Mouse (Mus musculus): ENCODE data around the gene Gpr135. TPM values are rescaled to one million over a fixed set of nuclear protein-coding genes. Genes with fewer than 3 reads are reported as not detected.

Gpr135 gene
- total and polyA plus RNA-seq, 3 experiments: not detected

DNA sequence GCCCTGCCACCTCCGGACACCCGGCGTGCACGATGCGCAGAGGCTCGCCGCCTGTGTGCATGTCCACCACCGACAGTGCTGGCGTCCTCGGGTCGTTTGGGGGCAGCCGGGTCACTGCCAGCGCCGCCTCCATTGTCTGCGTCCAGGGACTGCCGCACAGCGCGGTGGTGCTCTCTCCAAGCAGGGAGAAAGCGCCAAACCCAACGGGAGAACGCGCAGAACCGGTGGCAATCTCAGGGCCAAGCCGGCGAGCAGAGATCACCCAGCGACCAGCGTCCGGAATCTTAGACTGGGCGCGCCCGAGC lies 14.1 kb upstream of the Gpr135 start:
- in situ Hi-C loops (cut with MboI; ENCODE audit: low pct_ligation_motif_present, low pct_unique_long_range_greater_than_20kb, low sequenced_read_pairs): no loop called here
- DNase-seq (ENCODE audit: extremely low read depth): no peak

DNA sequence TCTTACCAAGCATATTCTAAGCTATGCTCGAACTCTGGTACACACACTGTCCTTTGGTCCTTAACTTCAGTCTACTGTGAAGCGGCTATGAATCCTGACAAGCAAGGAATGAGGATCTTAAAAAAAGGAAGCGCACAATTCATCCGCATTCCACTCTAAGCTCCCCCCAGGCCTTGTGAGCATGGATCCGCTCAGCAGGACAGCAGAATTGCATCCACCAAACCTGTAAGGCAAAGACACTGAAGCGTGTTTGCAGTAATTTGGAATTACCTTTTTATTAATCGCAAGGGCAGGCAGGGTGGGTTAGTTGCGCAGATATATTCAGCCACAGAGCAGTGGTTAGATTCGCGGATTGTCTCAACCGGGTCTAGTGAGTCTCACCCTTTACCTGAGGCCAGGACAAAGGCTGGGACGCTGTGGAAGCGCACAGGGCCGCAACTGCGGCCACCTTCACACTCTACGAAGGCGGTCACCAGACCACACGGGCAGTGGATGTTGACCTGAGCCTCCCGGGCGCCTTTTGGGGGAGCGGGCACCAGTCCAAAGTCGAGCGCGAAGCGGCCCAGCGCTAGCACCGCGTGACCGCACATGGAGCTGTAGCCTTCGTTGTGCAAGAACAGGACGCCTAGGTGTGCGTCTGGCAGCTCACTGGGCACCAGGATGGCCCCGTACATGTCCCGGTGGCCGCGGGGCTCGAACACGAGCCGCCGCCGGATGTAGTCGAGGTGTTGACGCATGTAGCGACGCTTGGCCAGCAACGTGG lies 13.5 kb upstream of the Gpr135 start:
- no peak overlapping the region for H3K9ac ChIP-seq (ENCODE audit: insufficient read depth, low read depth)
- no peak for DNase-seq (ENCODE audit: extremely low read depth)
- H3K9me3 ChIP-seq (replicated peaks; ENCODE audit: low read length): no peaks in the 10 kb centered on the region
- no peaks in the 10 kb centered on the region for H3K79me2 ChIP-seq (replicated peaks; ENCODE audit: control insufficient read depth, extremely low read depth, insufficient read depth, poor library complexity, severe bottlenecking)
- TF ChIP-seq RCOR1 (conservative IDR thresholded peaks at IDR 0.05; ENCODE audit: low read depth, low read length) (no peak), MYC (IDR thresholded peaks at IDR 0.05; ENCODE audit: low read depth, low read length) (no peak), MAZ (IDR thresholded peaks at IDR 0.05; ENCODE audit: low read depth, low read length) (no peak), PAX5 (IDR thresholded peaks at IDR 0.05; ENCODE audit: low read length) (no peak), CHD1 (IDR thresholded peaks at IDR 0.05; ENCODE audit: low read depth, low read length) (no peak), GABPA (IDR thresholded peaks at IDR 0.05; ENCODE audit: insufficient replicate concordance, low read depth, low read length) (no peak), E2F4 (IDR thresholded peaks at IDR 0.05; ENCODE audit: insufficient replicate concordance, low read depth, low read length) (no peak), ZKSCAN1 (IDR thresholded peaks at IDR 0.05; ENCODE audit: borderline replicate concordance, low read depth, low read length) (no peak), TCF12 (IDR thresholded peaks at IDR 0.05; ENCODE audit: low read depth, low read length) (no peak), JUN (IDR thresholded peaks at IDR 0.05; ENCODE audit: insufficient read depth, low read depth, low read length) (no peak), MAFK (IDR thresholded peaks at IDR 0.05; ENCODE audit: insufficient replicate concordance, low read length) (no peak), POLR2A (IDR thresholded peaks at IDR 0.05; ENCODE audit: low read depth, low read length) (no peak), ETS1 (conservative IDR thresholded peaks at IDR 0.05; ENCODE audit: low read depth, low read length) (no peak), RAD21 (IDR thresholded peaks at IDR 0.05; ENCODE audit: low read depth, low read length) (no peak), TBP (conservative IDR thresholded peaks at IDR 0.05; ENCODE audit: low read depth, low read length) (no peak), SMC3 (IDR thresholded peaks at IDR 0.05; ENCODE audit: low read depth, low read length) (no peak)
- H3K4me1 ChIP-seq (ENCODE audit: control insufficient read depth in 1 of 2, insufficient read depth in 2 of 2): peaks cover 4 to 21% of the 10 kb centered on the region in 2 experiments; a peak in 3 of 4 replicates
- no peaks in the 10 kb centered on the region for H3K36me3 ChIP-seq (replicated peaks in 1 of 2; ENCODE audit: control insufficient read depth in 1 of 2, insufficient read depth in 1 of 2, low read length in 1 of 2)
- no peaks in the 10 kb centered on the region for H3K27me3 ChIP-seq (replicated peaks)
- in situ Hi-C loops (cut with MboI; ENCODE audit: low pct_ligation_motif_present, low pct_unique_long_range_greater_than_20kb, low sequenced_read_pairs) (no loop called here), dilution Hi-C loops (cut with MboI; ENCODE audit: extremely low pct_ligation_motif_present, extremely low pct_unique_long_range_greater_than_20kb, low sequenced_read_pairs) (no loop called here)
- H3K4me2 ChIP-seq (ENCODE audit: insufficient read depth, low read depth, poor library complexity, severe bottlenecking): no peak overlapping the region
- H3K27ac ChIP-seq (ENCODE audit: insufficient read depth, low read depth): no peak overlapping the region
- peak overlapping the region in 2 of 3 experiments; percentile 48 to 81 for H3K4me3 ChIP-seq (replicated peaks in 1 of 3; ENCODE audit: low read depth in 2 of 3, low read length in 2 of 3, poor library complexity in 1 of 3)

More for the DNA sequence above, 14.1 kb upstream of the Gpr135 start:
- Histone ChIP-seq H3K4me2 (ENCODE audit: insufficient read depth, low read depth, poor library complexity, severe bottlenecking) (0 out of 2 replicates have a peak overlapping the region, but pooled peaks have one; percentile 3), H3K9me3 (replicated peaks; ENCODE audit: low read length) (no peaks in the 10 kb centered on the region), H3K4me1 (ENCODE audit: control insufficient read depth in 1 of 2, insufficient read depth in 2 of 2) (peaks cover 4 to 21% of the 10 kb centered on the region in 2 experiments; a peak in 3 of 4 replicates), H3K36me3 (replicated peaks in 1 of 2; ENCODE audit: control insufficient read depth in 1 of 2, insufficient read depth in 1 of 2, low read length in 1 of 2) (peaks cover 2 to 3% of the 10 kb centered on the region in 2 experiments), H3K27ac (ENCODE audit: insufficient read depth, low read depth) (no peak overlapping the region), H3K4me3 (replicated peaks in 1 of 3; ENCODE audit: low read depth in 2 of 3, low read length in 2 of 3, poor library complexity in 1 of 3) (peak overlapping the region; percentile 40 to 81 (median 48)), H3K27me3 (replicated peaks) (no peaks in the 10 kb centered on the region), H3K9ac (ENCODE audit: insufficient read depth, low read depth) (no peak overlapping the region), H3K79me2 (replicated peaks; ENCODE audit: control insufficient read depth, extremely low read depth, insufficient read depth, poor library complexity, severe bottlenecking) (no peaks in the 10 kb centered on the region)
- dilution Hi-C loops (cut with MboI; ENCODE audit: extremely low pct_ligation_motif_present, extremely low pct_unique_long_range_greater_than_20kb, low sequenced_read_pairs): no loop called here
- TF ChIP-seq ELF1 (IDR thresholded peaks at IDR 0.05; ENCODE audit: low read depth, low read length) (no peak), MYC (IDR thresholded peaks at IDR 0.05; ENCODE audit: low read depth, low read length) (no peak), ZKSCAN1 (IDR thresholded peaks at IDR 0.05; ENCODE audit: borderline replicate concordance, low read depth, low read length) (no peak), HCFC1 (IDR thresholded peaks at IDR 0.05; ENCODE audit: low read depth, low read length) (no peak), ZC3H11A (IDR thresholded peaks at IDR 0.05; ENCODE audit: low read depth, low read length) (no peak)

All from CH12.LX (cell line).